Mouse (Mus musculus): ENCODE data around the gene Scaf4.

Gene Scaf4

DNA sequence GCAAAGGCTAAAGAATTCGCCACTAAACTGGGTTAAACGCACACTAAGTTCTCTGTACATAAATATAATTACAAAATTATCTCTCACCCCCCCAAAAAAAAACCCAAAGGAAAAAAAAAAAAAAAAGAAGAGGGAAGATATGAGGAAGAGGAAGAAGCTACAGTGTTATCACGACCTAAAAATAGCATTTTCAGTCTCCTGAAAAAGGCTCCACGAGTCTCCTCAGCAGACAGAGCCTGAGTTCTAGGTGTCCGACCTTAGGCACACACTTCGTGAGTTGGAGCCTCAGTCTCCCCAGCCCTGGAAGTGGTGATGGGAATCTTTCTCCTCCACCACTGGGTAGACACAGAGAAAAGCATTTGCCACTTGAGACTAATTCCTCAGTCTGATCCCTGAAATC lies 85.7 kb downstream of the Scaf4 start:
- no peak for DNase-seq

DNA sequence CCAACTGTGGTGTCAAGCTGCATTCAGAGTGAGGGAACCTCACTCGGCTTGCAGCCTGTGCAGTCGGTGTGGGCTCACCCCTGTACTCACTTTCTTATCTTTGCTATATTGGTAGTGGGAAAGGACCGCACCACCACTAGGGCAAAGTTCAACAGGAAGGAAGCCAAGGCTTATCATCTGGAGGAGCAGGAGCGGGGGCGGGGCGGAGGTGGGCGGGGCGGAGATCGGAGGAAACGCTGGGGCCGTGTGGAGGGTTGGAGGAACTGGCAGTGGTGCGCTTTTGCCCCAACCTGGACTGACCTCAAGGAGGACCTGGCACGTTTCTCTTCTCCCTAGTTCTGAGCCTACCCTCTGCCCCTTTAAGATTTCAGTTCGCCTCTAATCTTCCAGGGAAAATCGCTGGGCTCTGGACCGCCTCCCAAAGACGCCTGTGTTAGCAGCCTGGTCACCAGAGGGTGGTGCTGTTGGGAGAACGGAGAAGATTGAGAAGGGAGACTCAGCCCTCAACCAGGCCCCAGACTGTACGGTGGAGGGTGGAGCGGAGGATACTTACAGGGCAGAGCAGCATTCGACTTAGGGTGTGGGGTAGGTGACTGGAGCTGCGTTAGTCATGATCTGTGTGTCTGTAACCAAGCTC lies 86.8 kb downstream of the Scaf4 start:
- peak; percentile 95 for DNase-seq

DNA sequence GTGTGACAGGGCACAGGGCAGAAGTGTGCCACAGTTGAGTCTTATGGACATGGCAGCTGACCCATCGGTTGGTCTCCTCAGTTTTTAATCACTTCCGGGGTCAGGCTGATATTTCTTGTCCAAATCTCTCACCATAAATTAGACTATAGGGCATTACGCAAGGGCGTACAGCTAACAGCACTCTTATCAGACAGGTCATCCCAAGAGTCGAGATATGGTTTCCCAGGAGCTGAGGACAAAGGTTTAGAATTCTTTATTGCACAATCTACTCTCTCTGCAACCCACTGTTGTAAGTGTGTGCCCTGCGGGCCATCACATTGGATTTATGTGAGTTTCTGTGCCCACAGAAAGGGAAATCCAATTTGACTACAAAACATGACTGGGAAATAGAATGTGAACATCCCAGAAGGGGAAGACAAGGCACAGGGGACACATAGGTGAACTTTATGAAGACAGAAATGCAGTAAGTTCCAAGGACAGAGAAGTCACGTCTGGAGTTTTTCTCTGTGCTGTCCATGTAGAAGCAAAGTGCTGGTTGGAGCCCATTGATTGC lies 87.5 kb downstream of the Scaf4 start:
- no peak for DNase-seq

DNA sequence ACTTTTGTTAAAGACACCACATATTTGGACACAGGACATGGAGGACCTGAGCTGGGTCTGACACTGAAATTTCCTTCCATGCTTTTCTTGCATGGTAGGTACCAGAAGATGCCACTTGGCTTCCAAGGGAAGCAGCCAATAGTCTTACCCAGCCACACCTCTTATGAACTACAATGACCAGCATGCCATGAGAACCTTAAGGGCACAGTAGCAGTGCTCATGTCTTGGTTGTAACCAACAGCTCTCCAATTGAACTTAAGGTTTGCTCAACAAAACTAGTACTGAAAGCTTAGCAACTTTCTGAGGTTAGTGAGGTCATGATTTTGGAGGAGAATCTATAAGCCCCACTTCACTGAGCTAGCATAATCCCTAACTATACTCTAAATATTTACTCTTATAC lies 90.6 kb downstream of the Scaf4 start:
- DNase-seq = no peak

DNA sequence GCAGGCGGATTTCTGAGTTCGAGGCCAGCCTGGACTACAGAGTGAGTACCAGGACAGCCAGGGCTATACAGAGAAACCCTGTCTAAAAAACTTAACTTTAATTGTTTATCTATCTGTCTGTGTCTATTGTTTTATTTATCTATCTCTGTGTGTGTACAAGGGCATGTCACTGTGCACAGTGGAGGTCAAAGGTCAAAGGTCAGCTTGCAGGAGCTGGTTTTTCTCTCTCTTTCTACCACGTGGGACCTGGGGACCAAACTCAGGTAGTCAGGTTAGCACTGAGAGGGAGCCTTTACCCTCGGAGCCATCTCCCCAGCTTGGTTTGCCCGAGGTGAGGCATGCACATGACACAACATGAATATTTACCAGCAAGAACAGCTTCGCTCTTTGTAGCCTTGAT lies 93.0 kb downstream of the Scaf4 start:
- no peak for DNase-seq

DNA sequence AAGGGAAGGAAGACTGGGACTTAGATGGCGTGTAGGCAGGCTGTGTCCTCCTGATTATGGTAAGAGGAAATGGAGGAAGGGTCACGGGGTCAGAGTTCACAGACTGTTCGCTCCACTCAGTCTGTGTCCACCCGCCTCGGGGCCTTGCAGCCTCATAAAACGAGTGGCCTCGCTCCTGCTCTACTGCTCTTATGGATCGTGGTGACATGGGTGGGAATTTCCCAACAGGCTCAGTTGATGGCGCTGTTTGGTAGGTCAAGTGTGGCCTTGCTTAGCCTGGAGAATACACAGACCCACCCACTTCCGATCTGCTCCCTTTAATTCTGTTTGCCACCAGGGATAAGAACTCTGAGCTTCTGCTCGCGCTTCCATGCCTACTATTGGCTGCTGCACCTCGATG lies 96.8 kb downstream of the Scaf4 start:
- peak; percentile 66 for DNase-seq

DNA sequence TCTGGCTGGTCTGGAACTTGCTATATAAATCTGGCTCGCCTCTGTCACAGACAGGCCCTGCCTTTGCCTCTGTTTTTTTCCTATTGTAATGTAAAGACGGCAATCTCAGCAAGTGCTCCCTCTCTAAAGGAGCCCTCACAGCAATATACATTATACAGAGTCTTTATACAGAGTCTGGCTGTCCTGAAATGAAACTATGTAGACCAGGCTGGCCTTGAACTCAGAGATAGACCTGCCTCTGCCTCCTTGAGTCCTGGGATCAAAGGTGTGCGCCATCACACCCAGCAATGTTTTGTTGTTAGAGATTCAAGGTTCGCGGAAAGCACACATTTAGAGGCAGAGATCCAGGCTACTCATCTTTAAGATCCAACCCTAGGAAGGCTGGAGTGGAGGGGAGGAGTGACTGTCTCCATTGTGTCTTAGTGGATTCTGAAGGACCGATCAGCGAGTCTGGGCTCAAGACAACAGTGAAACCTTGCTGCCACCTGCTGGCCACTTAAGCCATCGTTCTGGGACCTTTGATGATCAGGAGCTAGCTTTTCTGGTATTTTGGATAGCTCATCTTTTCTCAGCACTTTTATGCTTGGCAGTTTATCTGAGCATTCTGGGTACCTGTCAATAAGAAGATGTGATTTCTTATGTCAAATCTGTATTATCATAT lies 98.2 kb downstream of the Scaf4 start:
- peak; percentile 76 for DNase-seq

DNA sequence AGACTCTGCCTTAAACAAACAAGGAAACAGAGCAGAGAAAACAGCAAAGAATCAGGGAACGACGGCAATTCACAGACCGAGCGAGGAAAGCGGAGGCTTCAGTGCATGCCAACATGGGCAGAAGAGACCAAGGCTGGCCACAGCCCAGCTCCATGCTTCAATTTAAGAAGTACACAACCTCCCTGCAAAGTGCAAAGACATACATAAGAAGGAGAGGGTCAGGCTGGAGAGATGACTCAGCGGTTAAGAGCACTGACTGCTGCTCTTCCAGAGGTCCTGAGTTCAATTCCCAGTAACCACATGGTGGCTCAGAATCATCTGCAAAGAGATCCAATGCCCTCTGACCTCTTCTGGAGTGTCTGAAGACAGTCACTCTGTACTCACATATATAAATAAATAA lies 100.2 kb downstream of the Scaf4 start:
- DNase-seq = no peak

DNA sequence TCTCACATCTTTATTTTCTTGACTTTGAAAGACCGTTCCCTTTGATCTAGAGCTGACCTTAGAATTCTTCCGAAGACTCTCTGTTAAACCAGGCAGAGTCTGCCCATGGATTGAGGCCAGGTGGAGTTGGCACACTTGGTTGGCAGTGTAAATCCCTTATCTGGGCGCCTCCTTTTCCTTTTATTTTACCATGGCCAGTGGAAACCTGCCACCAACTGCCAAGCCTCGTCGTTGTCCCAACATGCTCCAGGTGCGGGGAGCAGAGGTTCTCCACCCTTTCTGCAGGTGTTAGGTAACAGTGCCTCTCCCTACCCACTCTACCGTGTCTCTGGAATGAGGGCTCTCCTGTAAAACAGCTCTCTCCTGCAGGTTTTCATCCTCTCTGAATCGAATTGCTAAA lies 102.6 kb downstream of the Scaf4 start:
- DNase-seq = no peak

DNA sequence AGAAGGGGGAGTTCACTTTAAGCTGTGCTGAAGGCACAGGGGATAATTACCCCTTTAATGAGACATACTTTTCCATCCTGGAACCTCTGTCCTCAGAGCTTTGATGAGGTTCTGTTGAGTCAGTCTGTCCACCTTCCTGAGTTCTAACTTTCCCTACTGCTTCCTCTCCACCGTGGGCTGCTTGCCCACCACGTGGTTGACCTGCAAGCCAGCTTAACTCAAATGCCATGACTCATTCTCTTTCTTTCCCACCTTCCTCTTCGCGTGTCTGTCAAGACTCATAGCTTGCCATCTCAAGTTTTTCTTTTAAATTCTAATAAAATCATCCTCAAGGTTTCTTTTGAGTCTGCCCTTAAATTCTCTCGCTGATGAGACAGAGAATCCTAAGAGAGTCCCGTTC lies 103.3 kb downstream of the Scaf4 start:
- no peak for DNase-seq

DNA sequence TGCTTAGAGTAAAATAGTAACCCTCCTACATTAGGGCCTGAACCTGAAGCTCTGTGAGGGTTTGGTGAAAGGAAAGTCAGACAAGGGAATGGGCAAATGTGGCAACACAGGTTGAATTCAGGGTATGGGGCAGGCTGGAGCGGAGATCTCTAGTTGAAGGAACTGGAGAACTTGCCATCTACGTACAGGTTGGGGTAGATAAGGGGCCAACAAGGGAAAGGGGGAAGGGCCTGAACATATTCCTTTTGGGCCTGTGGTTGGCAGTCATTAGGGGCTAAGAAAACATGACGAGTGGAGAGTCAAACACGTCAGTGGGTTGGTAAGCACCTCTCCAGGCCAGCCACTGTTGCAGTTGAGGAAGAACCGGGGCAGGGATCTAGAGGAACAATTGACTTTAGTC lies 104.4 kb downstream of the Scaf4 start:
- no peak for DNase-seq

DNA sequence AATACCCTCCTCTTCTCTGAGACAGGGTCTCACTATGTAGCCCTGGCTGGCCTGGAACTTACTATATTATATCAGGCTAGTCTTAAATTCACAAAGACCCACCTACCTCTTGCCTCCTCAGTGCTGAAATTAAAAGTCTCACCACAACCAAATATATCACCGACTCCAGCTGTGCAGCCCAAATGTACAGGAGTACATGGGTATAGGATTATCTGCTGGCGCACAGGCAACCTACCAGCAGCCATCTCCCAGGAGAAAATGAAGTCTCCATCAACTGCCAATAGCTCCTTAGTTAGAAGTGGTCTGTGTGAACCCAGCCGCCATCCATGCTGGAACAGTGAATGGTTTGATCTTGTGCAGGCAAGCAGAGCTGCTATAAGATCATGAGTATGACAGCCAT lies 105.9 kb downstream of the Scaf4 start:
- no peak for DNase-seq

DNA sequence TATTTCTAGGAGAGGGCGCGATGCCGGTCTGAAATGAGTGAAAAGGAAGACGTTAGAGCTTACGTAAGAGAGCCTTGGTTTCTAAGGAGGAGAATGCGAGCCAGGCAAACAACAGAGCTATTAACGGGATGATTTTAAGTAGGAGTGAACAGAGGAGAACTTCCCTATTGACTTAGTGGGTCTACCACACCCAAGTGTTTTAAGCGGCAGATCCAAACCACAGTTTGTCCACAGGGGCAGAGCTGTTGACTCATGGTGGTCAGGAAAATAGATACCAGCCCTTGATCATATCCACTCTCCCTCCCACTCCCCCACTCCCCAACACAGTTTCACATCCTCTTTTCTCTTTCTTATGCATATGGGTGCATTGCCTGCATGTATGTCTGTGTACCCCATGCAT lies 106.9 kb downstream of the Scaf4 start:
- DNase-seq = peak; percentile 17

DNA sequence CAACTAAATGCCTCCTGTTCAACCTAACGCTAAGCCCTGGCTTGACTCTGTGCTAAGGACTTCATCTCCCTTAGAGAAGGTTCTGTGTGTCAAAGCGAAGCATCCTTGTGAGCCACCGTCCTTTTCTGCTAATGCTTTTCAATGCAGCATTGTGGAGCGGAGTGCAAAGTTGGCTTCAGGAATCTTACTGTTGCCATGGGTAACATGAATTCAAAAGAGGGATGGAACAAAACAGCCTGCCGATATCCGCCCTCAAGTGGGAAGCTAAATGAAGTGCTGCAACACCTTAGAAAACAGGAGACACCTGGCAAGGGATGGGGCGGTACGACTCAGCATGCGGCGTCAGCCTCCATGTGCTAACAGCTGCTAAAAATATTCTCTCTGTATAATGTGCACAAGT lies 107.8 kb downstream of the Scaf4 start:
- DNase-seq = no peak
